Mouse (Mus musculus): ENCODE data around the gene Rfng.
"Not testable (repeated sequence)": the region's sequence is repeated elsewhere in the genome, so short reads cannot be mapped to it uniquely, and the experiment has no call there.

The Rfng gene

DNA sequence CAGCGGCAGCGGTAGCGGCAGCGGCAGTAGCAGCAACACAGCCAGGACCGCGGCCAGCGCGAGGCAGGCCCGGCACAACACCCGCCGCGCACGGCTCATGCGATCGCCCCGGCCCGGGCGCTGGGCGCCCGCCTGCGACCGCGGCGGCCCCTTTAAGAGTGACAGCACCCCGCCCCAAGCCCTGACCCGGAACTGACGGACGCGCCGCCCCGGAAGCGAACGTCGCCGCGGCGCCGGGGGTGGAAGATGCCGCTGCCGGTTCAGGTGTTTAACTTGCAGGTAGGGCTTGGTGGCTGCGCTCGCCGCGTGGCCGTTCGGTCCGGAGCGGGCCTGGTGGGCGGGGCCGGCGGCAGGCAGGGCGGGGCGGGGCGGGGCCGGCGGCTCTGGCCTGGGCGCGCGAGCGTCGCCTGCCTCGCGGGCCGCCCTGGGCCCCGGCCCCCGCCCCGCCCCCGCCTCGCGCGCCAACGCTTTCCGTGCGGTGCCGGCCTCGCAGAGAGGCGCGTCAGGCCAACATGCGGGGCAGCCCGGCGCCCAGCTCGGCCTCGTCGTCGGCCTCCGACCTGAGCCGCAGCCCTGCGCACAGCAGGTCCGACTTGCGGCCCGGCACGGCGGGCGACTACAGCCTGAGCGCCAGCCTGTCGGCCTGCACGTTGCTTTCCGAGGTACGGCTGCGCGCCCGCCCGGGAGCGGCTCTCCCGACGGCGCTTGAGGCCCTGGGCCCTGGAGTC lies at the start of gene Rfng, which contains the start of gene Gps1:
Gene Rfng, minus strand, starts transcription at position 144 of the 728 bp plus-strand sequence.
Gene Gps1, plus strand, starts transcription at position 209 of the 728 bp plus-strand sequence.
- DNase-seq, result peak; percentile 90

DNA sequence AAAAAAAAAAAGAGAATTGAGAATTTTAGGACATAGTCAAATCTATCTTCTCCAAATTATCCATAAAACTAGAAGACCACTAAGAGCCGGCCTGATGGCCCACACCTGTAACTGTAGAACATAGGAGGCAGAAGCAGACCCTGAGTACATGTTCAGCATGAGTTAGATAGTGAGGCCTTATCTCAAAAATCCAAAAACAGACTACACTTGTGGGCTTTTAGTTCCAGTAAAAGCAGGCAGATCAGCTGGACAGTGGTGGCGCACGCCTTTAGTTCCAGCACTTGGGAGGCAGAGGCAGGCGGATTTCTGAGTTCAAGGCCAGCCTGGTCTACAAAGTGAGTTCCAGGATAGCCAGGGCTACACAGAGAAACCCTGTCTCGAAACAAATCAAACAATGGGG lies 49.0 kb upstream of the Rfng start:
- DNase-seq, result not testable (repeated sequence)

DNA sequence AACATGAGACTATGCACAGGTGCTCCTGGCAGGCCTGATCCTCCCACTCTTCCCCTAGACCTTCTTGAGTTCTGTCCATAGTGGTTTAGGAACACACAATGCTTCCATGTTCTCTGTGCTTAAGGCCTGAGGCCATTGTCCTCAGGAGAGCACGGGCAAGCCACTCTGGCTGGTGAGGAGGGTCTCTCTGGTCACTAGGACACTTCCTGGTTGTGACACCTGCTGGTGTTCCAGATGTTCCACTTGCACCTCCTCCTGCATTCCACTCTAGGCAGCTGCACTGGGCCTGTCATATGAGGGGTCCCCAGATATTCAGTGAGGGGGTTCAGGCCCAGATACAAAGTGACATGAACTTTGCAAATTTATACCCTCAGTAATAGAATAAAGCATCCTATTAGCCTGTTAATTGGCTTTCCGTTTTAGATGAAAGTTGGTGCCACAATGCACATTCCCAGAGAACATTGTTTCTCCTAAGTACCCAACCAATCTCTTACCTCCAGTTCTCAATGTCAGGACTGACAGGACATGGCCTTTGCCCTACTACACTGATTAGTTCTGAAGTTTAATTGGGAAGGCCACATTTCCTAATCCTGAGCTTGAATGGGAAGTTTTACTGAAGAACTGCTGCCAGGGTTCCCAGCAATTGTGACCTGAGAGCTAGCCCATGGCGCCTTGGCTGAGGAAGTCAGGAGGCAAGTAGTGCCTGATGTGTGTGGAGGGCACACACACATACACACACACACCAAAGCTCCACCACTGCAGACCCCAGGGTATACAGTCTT lies 47.8 kb upstream of the Rfng start:
- no peak for DNase-seq

DNA sequence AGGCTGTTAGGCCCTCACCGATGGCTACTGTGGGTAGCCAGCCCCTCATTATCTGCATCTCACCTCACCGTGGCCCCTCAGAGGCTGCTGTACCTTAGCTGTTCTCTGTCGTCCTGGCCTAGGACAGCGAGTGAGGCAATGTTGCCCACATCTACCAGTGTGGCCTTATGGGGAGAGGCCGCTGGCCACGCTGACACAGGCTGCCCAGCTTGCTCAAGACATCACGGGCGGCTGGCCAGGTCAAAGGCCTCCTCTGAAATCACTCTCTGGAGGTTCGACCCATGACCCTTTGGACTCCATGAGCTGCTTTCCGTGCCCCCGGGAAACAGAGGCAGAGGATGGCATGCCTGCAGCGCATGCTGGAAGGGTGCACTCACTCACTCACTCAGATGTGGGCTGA lies 46.7 kb upstream of the Rfng start:
- DNase-seq, result no peak

DNA sequence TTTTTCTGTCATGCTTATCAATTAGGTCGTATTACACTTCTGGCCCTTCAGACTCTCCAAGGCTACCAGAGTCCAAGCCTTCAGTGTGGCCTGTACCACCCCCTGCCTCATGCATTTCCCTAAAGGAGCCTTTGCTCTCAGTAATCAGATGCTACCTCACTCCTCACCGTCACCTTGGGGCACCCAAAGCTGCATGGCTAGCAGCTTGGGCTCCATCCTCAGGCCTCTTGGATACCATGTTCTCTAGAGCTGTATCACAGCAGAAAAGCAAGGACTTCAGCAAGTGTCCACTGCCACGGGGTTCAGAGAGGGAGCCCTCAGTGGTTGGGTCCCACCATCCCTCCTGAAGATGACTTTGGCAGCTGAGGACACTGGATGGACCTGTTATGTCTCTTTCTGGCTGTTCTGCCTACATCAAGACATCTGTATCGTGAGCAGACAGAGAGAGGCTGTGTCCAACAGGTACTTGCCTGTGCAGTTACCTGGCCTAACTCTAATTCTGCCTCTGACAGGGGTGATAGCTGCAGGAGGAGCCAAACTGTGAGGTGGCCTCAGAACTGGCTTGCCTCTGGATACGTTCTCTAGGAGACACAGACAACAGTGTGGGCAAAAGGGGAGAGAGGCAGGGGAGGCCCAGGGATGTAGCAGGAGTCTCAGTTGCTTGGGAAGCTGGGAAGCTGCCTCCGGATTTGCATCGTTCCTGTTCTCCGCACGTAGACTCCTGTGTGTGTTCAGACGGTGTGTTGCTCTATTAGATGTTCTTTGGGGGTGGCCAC lies 45.9 kb upstream of the Rfng start:
- no peak for DNase-seq

DNA sequence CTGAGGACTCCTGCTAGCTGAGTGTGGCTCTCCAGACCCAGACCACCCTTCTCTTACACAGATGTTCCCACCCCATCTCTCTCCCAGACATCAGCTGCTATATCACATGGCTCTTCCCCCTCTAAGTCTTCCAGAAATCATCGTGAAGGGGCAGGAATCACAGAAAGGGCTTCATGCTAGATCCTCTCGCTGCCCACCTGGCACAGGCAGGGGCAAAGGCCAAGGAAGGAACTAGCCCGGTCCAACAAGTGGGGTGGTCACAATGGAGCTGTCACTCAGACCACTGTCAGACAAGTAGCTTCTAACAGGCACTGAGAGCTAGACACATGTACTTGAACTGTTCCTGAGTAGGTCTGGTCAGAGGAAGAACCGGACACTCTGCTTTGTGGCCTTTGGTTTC lies 44.4 kb upstream of the Rfng start:
- no peak for DNase-seq

DNA sequence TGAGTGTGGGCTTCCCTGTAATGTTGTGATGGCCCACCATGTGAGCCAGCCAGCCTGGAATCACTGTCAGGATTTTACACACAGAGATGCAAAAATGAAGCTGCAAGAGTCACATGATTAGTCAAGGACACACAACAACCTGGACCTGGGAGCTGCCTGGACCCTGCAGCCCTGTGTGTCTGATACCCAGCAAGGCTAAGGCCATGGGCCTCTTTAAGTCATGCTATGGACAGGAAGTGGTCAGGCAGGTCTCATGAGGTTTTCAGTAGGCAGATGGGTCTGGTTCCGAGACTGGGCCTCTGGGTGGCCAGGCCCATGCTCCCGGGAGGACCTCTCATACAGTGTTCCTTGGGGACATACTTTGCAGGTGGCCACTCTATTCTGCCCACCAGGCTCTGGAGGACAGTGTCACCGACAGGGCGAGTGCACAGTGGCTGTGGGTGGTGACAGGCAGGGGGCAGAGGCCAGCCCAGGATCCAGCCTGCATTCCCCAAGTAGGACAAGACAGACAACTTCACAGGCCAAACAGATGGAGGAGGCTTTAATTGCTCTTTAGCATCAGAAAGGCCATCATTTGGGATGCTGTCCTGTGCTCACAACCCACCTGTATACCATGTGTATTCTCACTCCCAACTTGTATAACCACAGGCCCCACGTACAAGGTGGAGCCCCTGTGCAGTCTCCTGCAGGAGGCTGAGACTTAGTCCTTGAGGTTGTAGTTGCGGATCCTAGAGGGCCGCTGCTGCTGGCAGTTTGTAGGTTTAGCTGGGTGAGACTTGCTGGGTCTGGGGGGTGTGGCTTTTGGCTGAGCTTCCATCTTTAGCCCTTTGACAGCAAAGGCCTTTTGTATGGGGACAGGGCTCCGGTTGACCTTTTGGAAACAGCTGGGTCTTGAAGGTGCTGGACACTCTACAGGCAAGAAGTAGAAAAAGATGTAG lies 42.3 kb upstream of the Rfng start:
- no peak for DNase-seq

DNA sequence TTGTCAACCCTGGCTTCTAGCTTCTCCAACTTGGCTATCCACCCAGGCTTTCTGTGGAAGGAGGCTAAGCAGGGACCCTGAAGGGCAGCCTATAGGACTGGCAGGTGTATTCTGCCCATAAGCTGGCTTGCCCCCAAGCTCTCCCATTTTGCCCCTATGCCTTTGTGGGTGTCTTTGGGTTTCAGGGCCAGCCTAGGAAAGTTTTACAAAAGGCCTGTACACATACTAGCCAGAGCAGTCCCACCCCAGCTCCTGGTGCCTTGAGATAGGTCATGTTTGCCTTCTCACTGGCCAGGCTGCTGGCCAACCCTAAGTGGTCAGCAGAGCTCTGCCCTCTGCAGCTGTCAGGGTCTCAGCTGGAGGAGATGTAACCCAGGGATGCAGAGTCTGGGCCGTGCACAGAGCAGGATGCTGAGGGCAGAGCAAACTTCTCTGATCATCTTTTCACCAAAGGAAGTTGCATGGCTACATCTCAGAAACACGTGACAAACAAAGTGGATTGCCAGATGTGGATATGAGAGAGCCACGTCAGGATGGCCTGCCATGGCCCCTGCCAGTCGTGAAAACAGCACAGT lies 41.4 kb upstream of the Rfng start:
- no peak for DNase-seq

DNA sequence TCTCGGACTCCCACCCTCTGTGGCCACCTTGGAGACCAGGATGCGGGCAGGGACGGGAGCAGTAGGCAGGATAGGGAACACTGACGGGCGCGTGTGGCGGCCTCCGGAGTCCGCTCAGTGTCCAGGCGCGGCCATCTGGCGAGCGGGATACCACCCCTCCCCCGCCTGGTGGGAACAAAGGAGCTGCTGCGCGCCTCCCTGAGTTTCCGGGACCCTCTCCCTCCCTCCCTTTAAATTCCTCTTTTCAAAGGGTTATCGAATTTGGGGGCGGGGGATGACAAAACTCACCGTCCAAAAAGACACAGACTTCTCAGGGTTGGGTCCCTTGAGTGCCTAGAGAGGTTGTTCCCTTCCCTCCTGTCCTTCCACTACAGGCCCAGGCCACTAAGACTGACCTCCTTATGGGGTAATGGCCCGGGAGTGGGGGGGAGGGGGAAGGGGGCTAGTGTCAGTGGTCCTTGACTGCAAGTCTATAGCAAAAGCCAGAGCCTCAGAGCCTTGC lies 40.8 kb upstream of the Rfng start:
- DNase-seq, result no peak

DNA sequence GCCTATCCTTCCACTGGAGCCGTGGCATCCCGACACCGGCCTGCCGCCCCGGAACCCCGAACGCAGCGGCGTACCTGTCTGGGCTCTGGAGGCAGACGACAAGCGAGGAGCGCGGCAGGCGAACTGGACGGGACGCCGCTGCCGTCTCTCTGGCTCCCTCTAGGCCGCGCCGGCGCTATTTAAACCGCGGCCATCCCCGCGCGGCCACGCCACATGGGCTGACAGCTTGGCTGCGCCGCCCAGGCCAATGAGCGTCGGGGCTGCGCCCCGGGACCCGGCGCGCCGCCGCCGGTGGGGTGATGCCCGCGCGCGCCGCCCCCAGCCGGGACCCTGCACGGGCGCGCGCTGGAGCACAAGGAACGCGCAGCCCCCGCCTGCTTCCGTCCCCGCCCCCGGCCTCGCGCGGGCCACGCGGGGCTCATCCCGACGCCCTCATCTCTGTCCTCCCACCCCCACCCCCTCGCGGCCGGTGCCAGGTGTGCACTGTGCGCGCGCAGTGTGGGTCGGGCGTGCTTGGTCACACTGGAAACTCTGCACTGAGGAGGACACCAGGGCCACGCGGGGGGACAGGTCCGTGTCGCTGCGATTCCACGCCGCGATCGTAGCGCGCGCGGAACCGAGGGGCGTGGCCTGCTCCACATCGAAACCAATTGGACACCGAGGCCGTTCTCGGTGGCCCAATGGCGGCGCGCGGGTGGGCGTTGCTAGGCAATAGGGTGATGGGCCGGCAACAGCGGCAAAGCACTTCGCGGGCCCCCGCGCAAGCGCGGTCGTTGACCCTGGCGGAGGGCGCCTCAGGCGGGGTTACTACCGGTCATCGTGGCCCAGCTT lies 40.2 kb upstream of the Rfng start, which contains the start of gene Fasn:
Gene Fasn, minus strand, starts transcription at position 592 of the 831 bp plus-strand sequence.
- DNase-seq, result peak; percentile 98

DNA sequence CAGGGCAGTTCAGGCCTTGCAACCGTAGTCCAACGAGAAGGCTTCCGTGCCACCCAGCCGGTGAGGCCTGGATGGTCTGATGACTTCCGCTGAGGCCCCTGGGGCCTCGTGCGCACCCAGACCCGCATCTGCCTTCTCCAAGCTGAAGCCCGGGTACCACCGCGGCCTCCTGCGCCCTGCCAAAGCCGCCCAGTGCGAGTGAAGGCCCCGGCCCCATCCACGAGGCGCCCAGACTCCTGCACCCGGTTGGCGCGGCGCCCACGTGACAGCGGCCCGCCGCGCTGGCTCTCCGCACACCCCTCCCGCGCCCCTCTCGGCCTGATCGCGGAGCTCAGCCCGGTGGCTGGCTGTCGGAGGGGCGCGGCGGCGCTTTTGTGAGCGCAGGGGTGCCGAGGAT lies 39.5 kb upstream of the Rfng start:
- peak; percentile 81 for DNase-seq

DNA sequence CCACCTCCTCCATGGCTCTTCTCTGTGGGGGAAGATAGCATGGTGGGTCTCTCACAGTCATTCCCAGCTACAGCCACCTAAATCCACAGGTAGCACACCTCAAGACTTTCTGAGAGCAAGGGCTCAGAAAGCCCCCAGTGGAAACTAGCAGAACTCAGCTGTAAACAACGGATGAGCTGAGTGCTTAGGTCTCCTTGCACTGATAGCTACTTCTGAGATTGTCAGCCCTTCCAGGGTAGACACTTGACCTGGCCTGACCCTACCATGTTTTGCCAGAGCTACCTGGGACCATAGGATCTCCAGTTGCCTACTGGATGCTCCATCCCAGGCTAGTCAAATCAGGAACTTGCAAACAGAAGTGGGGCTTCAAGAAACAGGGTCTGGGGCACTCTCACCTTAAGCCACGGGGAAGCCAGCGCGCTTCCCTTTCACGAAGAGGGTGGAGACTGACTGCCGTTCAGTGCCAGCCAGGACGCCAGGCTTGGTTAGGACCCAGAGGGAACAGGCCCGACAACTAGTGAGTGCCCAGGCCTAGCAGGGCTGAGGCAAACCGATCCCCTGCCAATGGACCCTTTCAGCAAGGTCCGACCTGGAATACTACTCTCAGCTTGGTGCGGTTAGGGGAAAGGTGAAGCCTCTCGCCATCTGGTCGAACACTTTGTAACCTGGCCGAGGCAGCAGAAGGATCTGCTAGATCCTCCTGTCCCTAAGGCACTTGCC lies 39.0 kb upstream of the Rfng start:
- peak; percentile 43 for DNase-seq

DNA sequence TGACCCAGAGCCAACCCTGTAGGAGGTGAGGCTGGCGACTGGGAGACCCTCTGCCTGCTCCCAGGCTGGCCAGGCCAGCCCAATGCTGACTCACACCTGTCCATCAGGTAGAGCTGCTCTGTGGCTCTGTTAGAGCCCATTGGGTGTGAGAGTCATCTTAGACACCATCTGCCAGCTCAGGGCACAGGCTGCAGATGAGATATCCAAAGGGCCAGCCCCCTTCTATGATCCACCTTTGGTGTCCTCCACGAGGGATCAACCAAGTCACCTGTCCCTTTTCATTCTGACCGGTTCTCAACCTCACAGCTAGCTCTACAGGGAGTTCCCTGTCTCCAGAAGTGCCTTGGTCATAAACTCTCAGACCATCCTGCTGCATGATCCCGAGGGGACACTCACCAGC lies 38.3 kb upstream of the Rfng start:
- no peak for DNase-seq

DNA sequence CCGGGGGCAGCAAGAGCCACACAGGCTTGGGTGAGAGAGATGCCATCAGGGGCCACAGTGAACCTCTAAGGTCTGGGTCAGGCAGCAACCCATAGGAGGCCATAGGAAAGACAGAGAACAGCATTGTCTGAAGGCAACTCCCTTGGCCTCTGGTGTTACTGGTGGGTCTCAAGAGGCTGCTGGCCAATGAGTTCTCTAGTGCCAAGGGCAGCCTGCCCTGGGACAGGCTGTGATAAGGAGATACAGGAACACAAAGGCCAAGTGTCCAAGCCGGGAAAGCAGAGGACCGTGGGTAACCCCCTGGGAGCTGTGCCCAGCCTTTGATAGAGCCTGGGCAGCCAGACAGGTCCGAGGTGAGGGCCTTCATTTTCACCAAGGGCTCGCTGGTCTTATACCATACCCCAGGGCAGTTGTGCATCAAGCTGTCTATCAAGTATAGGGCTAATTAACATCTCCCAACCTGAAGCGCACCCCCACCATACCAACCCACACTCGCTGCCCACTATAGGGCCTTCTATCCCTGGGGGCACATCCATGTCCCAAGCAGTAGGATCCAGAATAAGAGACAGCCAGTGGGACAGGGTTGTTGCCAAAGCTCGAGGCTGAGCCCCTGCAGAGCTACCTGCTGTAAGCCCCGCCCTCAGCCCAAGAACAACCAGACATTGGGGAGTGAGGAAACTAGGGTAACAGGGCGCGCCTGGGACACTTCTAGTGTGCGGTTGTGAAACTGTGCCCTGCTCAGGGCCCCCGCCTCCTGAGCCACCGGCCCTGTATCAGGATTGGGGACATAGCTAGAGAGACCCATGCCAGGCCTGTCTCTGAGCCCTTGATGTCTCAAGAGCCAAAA lies 37.3 kb upstream of the Rfng start:
- DNase-seq, result no peak

DNA sequence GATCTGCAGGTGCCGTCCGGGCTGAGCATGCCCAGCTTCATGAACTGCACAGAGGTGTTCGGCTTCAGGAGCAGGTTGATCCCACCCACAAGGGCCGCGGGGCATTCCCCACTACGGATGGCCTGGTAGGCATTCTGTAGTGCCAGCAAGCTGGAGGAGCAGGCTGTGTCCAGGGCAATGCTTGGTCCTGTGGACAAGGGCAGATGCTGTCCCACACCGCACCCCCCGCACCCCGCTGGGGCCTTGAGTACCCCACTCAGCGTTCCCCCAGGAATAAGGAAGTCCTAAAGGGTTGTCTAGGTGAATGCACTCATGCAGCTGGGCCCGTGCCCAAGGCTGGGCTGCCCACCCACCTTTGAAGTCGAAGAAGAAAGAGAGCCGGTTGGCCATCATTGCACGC lies 36.5 kb upstream of the Rfng start:
- no peak for DNase-seq

DNA sequence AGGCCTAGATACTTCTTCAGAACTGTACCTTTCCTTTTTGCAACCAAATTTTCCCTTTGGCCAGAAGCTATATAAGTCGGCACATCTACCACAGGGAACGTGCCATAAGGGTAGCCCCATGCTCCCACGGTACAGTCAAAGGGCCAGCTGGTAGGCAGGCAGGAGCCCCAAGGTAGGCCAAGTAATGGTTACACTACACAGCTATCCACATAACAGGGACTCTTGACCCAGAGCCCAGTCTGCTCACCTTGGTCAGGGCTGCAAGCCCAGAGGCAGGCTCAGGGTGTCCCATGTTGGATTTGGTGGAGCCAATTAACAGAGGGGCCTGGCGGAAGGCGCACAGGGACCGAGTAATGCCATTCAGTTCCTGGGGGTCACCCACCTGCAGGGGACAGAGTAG lies 35.5 kb upstream of the Rfng start:
- DNase-seq, result no peak

DNA sequence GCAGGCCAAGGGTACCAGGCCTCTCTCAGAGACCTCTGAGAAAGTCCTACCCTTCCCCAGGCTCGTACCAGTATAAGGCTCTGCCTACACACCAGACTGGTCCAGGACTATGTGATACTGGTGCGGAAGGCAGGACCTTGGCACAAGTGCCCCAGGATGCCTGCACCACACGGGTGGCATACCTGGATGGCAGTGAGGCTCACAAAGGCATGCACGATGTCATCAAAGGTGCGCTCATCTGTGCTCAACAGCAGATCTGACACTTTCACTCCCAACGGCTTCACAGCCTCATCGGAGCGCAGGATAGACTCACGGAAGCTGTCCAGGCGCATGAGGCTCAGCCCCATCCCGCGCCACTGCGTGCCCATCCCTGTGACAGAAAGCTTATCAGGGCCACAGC lies 34.2 kb upstream of the Rfng start:
- DNase-seq, result no peak

DNA sequence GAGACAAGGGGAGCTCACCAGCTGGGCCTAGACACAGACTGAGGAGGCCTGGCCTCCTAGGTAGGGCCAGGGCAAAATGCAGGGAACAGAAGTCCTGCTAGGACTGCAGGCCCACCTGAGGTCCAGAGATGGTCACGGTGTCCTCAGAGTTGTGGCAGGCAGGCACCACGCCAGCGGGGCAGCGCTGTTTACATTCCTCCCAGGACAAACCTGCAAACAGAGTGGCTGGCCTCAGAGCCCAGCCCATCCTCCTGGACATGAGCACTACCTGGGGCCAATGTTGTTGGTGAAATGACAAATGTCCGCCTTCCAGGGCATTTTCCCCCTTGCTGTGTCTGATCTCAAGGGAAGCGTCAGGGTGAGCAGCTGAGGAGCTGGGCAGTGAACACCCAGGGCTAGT lies 33.4 kb upstream of the Rfng start:
- no peak for DNase-seq

DNA sequence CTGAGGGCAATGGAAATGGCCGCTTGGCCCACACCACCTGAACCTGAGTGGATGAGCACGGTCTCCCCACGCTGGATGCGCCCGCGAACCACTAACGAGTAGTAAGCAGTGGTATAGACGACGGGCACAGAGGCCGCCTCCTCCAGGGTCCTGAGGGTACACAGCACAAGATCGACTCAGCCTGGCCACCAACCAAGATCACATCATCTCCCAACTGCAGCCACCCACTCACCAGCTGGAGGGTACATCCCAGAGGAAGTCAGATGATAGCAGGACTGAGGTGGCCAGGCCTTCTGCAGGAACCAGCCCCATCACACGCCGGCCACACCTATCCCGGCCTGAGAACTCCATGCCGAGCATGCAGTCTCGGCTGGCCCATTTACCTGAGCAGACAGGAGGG lies 28.1 kb upstream of the Rfng start:
- no peak for DNase-seq

Measured in kidney, postnatal 10 days (tissue).